Mouse (Mus musculus) frontal cortex, postnatal 36 days (tissue): ENCODE results near the gene Erf.

Source experiments
- DNase-seq, 2 experiments: peaks; one replicate each; pipeline ENCODE4 v3.0.0; 2022; ENCODE audit warnings: low spot score in 2 of 2

Erf gene

DNA sequence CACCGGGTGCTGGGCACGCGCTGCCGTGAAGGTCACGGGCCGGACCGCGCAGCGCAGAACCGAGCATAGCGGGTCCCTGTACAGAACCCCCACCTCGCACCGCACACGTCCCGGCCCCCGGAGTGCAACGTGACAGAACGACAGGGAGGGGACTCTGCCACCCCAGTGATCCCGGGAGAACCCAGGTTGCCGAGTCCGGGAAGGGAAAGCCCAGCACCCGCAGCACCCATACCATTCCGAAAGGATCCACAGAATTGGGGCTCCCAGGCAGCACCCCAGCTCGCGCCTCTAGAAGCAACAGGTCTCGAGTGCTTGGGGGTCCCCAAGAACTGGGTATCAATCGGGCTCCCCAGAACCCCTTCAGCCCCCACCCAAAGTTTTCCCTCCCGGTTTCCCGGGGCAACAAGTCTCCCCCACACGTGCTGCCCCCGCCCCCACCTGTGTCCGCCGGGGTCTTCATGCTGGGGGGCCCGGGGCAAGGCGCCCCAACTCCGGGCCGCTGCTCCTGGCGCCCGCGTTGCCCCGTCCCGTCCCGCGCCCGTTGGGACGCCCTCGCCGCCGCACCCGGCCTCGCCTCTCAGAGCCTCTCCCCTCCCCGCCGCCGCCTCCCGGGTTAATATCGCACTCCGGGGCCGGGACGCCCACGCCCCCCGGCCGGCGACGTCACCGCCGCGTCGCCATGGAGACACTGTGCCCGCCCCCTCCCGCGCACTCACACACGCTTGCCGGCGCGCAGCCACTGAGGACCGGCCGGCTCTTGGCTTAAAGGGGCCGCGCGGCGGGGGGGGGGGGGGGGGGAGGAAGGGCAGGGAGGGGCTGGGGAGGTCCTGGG is at the start of gene Erf:
Gene Erf, minus strand, starts transcription at position 621 of the 832 bp plus-strand sequence.
- peak; percentile 93 to 95 for DNase-seq

DNA sequence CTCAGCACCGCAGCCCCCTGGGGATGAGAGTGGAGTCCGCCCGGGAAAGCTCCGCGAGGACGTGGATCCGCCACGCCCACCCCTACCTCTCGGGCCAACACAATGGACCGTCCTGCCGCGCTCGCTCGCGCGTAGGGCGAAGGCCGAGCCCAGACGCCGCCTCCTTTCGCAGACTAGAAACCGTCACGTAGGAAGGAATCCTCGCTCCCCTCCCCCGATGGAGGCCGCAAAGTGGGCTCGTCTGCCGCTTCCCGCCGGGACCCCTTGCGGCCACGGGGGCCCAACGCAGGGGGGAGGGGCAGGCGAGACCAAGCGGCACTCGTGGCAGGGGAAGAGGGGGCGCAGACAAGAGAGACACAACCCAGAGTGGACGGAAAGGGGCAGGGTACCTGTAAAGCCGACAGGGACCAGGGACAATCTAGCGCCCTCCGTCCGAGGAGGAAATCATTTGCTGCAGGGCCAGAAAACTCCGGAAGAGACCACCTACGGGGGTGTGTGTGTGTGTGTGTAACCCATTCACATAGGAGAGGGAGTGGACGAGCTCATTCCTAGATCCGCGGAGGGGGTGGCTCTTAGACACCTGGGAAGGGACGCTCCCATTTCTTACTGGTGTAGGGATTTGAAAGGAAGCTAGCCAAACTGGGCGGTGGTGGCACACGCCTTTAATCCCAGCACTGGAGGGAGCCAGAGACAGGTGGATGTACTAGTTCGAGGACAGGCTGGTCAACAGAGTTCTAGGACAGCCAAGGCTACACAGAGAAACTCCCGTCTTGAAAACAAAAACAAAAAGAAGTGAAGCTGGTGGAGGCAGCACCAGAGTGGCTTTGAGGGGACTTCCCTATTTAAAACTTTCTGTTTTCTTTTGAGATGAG is 47.1 kb upstream of the Erf start, which contains the start of gene Pafah1b3:
Gene Pafah1b3, minus strand, starts transcription at position 533 of the 872 bp plus-strand sequence.
- DNase-seq: peak; percentile 81 to 87

DNA sequence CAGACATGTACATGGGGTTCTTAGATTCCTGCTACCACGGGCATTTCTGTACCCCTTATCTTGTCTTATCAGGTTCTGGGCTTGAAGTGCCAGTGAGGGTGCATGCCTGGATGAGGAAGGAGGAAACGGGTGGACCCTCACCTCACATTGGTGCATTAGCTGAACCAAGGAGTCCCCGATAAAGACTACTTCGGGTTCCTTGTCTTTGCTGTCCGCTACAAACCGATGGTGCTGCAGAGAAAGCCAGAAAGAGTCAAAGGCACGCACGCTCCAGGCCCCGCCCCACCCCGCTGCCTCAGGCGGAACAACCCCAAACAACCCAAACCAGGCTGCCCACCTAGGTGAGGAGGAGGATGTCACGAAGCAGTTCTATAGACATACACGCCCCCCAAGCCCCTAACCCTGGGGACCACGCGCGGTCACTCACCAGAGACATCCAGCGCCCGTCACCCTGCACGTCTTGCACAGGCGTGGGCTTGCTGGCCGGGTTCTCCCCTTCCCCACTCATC is 46.4 kb upstream of the Erf start:
- DNase-seq: no peak

DNA sequence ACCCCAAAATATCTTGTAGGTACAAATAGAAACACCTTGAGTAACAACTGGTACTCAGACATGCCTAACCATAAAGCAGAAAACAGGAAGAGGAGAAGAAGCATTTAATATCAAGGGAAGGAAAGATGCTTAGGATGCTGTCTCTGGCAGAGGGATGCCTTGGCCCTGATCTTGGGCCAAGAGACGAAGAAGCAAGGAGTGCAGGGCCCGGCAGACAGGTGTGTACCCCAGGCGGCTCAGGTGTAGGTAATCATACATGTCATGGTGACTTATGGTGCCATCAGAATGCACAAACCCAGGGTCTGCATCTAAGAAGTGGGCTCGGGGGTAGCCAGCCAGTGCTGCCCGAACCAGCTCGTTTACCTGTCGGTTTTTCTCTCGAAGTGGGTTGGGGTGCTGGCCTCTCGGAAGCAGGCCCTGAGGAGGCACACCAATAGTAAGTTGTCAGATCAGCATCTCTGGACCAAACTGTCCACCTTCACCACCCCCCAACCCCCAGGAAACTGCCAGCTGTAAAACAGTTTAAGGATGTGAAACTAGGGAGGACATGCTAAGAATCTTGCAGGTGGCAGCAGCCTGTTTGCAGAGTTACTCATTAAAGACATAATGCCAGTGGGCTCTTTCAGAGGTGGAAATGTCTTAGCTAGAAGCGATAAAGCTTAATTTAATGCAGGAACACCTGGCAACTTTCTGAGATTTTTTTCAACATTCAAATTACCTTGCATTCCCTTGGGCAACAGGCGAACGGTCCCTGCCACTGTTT is 44.6 kb upstream of the Erf start:
- DNase-seq: no peak

DNA sequence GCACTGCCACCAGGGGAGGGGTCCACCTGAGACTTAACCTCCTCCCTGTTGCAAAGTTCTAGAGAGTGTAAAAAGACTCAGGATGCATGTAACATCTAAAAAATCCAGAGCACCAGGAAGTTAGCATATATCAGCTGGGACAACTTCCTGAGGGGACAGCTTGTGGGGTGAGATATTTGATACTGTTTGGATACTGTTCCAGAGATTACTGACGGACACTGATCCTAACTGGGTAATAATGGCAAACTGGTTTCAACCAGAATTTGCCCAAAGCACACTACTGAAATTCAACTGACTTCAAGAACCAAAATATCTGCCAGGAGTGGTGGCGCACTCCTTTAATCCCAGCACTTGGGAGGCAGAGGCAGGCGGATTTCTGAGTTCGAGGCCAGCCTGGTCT is 43.9 kb upstream of the Erf start:
- DNase-seq: no peak

DNA sequence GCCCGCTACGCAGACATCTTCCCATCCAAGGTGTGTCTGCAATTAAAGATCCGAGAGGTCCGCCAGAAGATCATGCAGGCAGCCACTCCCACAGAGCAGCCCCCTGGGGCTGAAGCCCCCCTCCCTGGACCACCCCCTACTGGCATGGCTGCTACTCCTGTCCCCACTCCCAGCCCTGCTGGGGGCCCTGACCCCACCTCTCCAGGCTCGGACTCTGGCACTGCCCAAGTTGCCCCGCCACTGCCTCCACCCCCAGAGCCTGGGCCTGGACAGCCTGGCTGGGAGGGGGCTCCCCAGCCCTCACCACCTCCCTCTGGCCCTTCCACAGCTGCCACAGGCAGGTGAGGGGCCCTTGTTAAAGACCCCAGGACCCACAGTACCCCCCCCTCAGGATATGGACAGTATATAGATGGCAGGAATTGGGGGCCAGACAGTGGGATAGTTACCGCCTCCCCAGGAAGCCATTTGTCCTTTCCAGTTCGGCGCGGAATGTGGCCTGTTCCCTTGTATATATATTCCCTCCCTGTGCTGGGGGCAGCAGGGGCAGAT is 42.7 kb upstream of the Erf start:
- DNase-seq: no peak

DNA sequence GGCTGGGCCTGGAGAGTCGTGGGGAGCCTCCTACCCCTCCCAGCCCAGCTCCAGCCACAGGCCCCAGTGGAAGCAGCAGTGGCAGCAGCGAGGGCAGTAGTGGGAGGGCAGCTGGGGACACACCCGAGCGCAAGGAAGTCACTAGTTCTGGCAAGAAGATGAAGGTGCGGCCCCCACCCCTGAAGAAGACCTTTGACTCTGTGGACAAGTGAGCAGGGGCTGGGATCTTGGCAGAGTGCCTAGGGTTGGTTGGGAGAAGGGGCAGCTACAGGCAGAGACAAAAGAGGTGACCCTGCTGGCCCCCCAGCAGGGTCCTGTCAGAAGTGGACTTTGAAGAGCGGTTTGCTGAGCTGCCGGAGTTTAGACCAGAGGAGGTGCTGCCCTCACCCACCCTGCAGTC is 41.5 kb upstream of the Erf start:
- DNase-seq: no peak

DNA sequence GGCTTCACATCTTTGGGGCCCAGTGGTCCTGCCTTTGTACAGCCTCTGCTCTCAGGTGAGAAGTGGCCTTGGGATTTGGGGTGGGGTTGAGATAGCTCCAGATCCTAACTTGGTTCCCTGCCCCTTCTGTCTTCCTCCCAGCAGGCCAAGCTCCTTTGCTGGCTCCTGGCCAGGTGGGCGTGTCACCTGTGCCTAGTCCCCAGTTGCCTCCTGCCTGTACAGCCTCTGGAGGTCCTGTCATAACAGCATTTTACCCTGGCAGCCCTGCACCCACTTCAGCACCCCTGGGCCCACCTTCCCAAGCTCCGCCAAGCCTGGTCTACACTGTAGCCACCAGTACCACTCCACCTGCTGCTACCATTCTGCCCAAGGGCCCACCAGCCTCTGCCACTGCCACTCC is 40.4 kb upstream of the Erf start:
- DNase-seq: no peak

DNA sequence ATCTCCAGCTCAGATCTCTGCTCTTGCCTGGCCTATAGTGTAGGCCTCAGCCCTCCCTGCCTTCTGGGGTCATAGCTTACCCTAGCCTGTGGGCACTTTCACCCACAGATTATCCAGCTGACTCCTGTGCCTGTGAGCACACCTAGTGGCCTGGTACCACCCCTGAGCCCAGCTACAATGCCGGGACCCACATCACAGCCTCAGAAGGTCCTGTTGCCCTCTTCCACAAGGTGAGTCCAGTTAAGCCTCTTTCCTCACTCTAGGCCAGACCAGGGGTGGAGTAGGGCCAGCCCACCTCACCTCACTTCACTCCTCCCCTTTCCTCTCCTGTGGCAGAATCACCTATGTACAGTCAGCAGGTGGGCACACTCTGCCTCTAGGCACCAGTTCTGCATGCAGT is 39.9 kb upstream of the Erf start:
- DNase-seq: no peak

DNA sequence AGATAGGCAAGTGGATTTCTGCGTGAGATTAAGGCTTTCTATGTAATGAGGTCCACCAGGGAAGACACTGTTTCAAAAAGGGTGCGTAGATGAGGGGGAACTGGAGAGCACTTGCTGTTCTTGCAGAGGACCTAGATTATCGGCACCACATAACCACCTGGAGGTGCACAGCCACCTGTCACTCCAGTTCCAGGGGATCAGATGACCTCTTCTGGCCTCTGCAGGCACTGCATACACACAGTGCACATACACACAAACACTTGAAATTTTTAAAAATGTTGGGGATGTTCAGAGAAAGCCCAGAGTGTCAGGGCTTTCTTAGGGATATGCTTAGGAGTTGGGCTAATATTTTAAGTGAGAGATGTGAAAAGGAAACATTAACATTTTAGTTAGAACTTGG is 39.4 kb upstream of the Erf start:
- DNase-seq: no peak

DNA sequence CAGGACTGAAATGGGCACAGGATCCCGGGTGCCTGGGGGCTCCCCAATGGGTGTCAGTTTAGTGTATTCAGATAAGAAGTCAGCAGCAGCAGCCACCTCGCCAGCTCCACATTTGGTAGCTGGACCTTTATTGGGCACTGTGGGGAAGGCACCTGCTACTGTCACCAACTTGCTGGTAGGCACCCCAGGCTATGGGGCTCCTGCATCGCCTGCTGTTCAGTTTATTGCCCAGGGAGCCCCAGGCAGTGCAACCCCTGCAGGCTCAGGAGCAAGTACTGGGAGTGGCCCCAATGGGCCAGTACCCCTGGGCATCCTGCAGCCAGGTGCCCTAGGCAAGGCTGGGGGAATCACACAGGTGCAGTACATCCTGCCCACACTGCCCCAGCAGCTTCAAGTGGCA is 38.2 kb upstream of the Erf start:
- no peak for DNase-seq

DNA sequence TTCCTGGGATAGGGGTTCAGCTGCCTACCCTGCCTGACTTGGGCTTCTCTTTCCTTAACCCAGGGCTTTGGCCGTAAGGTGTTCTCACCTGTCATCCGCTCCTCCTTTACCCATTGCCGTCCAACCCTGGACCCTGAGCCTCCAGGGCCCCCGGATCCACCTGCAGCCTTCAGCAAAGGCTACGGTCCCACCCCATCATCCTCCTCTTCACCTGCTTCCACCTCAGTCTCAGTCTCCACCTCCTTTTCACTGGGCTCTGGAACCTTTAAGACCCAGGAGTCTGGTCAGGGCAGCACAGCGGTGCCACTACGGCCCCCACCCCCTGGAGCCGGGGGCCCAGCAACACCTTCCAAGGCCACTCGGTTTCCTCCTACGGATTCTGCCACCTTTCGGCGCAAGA is 37.5 kb upstream of the Erf start:
- DNase-seq: no peak

DNA sequence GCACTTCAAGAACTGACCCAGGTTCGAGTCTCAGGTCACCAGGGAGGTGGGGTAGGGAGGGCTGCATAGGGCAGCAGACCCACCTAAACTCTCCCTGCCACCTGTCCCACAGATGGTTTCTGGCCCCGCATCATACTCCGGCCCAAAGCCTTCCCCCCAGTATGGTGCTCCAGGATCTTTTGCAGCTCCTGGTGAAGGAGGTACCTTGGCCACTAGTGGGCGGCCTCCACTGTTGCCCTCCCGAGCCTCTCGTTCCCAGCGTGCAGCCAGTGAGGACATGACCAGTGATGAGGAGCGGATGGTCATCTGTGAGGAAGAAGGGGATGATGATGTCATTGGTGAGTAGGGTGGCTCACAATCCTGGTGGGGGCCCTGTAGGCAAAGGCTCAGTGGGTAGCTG is 36.4 kb upstream of the Erf start:
- no peak for DNase-seq

DNA sequence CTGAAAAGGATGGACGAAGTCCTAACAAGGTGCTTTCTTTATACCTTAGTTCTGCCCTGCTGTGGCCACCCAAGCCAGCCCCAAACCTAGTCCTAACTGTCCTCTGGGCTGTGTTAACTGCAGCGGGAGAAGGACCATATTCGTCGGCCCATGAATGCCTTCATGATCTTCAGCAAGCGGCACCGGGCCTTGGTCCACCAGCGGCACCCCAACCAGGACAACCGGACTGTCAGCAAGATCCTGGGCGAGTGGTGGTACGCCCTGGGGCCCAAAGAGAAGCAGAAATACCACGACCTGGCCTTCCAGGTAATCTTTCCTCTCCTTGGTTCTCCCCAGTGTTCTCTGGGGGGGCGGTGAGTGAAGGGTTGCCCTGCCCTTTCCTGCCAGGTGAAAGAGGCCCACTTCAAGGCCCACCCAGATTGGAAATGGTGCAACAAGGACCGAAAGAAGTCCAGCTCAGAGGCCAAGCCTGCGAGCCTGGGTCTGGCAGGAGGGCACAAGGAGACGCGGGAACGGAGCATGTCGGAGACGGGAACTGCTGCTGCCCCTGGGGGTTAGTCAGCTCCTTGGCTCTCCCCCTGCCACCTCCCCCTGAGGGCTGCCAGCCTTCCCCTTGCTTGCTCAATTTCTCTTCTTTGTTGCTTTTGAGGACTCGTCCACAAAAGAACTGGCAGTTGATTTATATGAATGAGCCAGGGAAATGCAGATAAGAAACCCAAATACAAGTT is 35.1 kb upstream of the Erf start:
- no peak for DNase-seq

DNA sequence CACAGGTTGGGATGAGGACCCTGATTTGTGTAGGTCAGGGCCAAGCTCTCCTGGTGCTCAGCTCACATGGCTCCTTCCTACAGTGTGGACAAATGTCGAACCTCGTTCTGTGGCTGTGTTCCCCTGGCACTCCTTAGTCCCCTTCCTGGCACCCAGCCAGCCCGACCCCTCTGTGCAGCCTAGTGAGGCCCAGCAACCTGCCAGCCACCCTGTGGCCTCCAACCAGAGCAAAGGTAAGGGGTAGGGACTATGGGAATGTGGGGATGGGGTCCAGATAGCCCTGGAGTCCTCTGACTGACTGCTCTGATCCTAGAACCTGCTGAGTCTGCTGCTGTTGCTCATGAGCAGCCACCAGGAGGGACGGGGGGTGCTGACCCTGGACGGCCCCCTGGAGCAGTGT is 34.2 kb upstream of the Erf start:
- no peak for DNase-seq

DNA sequence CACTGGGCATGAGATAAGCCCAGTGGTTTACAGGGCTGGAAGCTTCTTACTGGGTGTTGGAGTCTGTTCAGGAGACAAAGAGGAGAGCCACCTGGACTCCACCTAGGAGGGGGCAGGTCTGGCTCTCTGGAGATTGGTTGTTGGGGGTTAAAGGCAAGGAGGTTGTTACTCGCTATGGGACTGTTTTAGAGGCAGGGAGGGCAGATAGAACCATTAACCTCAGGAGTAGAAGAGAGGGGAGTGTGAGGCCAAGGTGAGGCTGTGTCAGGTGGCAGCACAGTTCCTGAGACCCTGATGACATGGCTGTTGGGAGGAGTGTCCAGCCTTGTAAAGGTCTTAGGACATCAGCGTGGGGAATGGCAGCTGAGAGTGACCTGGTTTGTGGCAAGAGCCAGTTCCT is 33.6 kb upstream of the Erf start:
- no peak for DNase-seq

DNA sequence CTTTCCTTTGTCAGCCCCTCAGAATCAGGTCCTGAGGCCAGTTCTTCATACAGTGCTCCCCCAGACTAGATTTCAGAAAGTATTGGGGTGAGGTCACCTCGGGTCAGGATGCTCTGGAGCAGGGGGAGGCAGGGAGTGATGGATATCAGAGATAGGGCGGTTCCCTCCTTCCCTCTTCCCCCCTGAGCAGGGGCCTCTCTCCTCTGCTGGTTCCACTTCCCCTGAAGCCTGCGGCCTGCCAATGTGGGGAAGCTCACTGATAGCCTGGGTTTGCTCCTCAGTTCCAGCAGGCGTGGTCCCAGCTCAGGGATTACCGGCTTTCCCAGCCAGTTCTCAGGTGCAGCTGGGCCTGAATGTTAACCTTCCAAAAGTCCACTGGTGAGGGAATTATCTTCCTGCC is 33.1 kb upstream of the Erf start:
- DNase-seq: no peak

DNA sequence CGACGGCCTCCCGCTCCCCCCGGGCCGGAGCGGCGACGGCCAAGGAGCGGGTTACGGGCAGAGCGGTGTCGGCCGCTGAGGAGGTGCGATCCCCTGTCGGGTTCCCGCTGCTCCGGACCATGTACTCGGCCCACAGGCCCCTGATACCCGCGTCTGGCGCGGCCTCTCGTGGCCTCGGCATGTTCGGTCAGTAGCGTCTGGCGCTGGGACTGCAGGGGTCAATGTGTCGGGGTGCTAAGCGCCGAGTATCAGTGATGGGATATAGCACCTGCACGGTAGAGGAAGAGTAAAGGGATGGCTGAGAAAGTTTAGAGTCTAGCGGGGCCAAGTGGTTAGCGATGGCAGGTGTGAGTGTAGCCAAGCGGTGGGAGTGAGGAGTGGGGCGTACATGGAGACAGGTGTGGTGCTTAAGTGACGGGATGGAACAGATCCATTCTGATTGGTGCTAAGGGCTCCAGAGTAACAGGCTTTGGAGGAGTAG is 32.2 kb upstream of the Erf start:
- DNase-seq: no peak

DNA sequence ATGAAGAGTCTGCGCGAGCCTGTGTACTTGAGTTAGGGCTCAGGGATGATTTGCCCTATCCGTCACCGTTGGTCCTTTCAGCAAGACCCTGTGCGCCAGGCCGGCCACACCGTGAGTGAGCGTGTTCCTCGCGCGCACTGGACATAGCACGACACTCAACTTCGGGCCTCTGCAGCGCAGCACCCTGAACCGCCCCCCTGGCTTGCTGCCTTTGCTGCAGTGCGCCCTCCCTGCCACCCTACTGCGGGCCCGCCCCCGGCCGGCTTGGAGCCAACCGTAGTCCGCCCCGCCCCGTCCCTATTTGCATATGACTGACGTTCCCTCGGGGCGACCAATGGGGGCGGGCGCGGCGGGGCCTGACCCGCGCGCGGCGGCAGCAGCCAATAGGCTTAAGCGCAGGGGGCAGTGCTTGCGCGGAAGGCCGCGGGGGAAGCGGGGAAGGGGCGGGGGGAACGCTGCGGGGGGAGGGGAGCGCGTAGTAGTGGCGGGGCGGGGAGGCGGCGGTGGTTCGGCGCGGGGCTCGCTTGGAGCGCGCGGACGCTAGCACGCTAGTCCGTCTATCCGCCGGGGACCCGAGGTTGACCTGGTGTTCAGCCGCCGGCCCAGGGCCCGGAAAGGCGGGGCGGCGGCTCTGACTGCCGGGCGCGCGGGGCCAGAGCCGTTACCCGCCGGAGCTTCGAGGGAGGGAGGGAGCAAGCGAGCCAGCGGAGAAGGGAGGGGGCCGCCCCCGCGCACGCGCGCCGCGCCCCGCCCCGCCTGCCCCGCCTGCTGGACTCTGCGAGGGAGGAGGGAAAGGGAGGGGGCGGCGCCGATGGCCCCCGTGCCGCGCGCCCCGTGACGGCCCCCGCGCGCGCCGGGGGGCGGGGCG is 31.4 kb upstream of the Erf start:
- peak; percentile 95 to 97 for DNase-seq

DNA sequence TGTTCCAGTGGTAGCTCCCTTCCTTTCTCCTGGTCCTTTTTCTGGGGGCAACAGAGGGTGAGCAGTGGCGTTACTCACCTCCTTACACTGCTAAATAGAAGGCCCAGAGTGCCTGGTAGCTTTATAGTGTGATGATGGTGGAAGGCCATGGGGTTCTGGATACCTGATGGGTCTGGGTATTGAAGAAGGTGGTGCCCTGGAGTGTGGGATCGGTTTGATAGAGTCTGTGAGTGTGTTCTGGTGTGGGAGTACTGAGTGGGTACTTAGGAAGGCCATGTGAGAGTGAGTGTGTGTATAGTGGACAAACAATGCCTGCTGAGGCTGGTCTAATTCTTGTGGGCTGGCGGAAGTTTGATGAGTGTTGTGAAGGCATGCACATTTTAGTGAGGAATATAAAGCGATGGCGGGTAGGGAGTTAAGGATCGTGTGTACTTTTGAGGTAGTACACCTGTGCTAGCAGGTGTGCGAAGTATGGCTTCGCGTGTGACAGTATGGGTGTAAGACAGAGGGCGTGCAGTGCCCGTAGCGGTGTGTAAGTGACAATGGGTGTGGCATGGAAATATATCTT is 30.7 kb upstream of the Erf start:
- no peak for DNase-seq
